Mouse (Mus musculus): ENCODE data around the gene Psmd9.

Psmd9 gene

DNA sequence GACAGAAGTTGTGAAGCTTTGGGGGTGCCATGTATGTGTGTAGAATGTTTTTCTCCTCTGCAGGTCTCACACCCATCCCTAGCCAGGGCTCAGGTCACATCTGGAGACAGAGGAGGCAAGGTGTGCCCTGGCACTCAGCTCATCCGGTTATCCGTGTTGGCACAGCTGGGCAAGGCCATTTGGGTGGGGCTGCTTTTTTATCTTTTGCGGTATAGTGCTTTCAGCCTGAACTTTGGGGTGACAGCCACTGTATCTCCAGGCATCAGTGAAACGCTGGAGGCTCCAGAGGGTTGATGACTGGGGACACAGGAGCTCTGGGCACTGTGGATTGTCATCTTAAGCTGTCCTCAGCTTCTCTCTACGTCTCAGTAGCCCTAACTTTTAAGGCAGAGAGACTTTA lies 24.2 kb downstream of the Psmd9 start:
- peak; percentile 50 for DNase-seq

- peak; percentile 67 for DNase-seq
These were observed 25.6 kb downstream of the Psmd9 start for GRCm38 (mm10) chr5:123194856-123195255.

DNA sequence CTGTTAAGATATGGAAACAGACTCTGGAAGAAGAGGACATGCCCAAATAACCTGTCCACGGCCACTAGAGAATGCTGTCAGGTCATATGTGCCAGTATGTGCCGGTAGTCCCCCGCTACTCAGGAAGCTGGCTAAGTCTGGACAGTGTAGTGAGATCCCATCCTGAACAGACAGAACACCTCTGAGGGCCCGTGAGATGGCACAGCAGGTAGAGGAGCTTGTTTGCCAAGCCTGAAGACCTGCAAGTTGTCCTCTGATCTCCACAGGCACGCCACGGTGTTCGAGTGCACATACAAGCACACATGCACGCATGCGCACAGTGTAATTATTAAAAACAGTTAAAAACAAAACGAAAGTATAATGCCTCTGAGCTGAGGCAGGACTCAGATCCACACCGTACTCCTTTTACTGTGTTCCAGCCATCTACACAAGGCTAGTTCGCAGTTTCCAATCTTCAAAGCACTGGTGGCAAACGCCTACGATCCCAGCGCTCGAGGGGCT lies 26.3 kb downstream of the Psmd9 start:
- peak; percentile 63 for DNase-seq

DNA sequence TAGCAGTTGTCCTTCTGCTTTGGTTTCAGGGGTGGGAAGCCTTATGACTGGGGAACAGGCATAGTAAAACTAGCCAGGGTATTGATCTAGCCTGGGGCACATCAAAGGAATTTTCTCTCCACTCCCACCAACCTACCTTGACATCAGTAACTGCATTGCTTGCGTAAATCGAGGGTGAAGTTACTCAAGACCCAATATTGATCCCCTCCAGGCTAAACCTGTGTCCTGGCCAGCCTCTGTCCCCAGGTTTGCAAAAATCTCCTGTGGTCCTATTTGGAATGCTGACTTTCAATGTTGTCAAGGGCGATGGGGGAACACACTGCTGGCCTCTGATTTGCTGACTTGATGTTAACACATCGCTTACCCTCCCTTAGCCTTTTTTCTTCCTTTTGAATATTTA lies 27.5 kb downstream of the Psmd9 start:
- DNase-seq: peak; percentile 76

DNA sequence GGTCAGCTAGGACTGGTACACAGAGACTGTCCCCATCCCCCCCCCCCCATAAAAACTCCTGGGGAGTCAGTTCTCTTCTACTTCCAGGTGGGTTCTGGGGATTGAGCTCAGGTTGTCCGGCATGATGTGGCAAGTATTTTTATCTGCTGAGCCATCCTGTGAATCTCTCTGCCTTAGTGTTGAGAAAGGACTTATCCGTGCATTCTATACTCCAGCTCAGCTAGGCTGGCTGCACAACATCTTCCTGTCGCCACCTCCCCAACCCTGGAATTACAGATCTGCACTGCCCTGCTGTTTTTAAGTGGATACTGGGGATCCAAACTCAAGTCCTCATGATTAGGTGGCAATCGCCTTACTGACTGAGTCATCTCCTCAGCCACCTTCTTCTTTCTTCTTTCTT lies 29.3 kb downstream of the Psmd9 start:
- peak; percentile 8 for DNase-seq

DNA sequence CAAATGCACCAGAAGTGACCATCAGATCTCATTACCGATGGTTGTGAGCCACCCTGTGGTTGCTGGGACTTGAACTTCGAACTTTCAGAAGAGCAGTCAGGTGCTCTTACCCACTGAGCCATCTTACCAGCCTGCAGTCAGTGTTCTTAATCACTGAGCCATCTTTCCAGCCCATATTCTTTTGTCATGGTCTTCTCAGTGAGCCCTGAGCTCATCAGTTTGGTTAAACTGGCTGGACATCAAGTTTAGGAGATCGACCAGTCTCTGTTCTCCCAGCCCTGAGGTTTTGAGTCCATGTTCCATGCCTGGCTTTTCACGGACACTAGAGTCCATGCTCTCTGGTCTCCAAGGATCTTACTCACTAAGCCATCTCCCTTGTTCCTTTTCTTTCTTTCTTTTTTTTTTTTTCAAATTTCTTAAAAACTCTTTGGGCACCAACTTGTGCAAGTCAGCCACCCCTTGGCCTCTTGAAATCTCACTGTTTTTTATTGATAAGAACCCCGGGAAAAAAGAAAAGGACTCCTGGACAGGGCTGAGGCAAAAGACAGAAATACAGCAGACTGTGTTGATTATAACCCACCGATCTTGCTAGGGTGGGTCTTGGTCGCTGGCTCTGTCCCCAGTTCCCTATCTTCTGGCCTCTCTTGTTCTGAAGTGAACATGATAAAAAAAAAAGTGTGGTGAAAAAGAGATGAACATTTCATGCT lies 31.8 kb downstream of the Psmd9 start:
- DNase-seq: peak; percentile 13

GRCm38 (mm10) chr5:123201523-123201892 lies 32.3 kb downstream of the Psmd9 start:
- DNase-seq: peak; percentile 80

GRCm38 (mm10) chr5:123201987-123202386 lies 32.8 kb downstream of the Psmd9 start:
- no peak for DNase-seq

GRCm38 (mm10) chr5:123202771-123203170 lies 33.6 kb downstream of the Psmd9 start:
- DNase-seq: peak; percentile 31

DNA sequence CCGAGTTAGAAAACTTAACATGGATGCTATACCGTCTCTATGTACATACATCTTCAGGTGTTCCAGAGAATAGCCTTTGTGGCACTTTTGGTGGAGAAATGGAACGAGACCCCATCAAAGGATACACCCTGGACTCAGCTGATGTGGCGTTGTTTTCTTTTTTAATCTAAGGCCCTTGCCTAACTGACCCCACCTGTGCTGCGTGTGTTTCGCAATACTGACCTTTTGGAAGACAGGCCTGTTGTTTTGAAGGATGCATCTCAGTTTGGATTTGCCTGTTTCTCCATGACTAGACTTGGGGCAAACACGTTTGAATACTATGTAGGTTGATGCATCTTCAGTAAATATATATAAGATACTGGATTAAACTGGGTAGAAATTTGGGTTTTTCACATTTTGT lies 34.4 kb downstream of the Psmd9 start:
- DNase-seq: peak; percentile 68

GRCm38 (mm10) chr5:123222346-123223050 lies 53.3 kb downstream of the Psmd9 start:
- DNase-seq: peak; percentile 52

DNA sequence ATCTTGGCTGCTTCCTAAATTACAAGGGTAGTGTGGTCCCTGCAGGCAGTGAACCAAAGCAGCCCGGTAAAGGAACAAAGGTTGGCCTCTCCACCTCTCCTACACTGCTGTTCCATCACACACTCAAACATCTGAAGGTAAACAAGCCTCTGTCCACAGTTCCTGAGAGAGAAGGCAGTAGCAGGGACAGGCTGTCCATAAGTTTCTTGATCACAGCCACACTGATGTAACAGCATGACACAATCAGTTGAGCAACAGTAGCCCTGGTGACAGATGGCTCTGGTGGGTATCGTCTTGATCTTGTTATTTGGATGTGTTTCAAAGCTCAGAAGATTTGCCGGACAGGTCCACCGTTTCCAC lies 53.8 kb downstream of the Psmd9 start:
- DNase-seq: peak; percentile 67

- DNase-seq: peak; percentile 27
These were observed 54.6 kb downstream of the Psmd9 start for GRCm38 (mm10) chr5:123223861-123224260.

DNA sequence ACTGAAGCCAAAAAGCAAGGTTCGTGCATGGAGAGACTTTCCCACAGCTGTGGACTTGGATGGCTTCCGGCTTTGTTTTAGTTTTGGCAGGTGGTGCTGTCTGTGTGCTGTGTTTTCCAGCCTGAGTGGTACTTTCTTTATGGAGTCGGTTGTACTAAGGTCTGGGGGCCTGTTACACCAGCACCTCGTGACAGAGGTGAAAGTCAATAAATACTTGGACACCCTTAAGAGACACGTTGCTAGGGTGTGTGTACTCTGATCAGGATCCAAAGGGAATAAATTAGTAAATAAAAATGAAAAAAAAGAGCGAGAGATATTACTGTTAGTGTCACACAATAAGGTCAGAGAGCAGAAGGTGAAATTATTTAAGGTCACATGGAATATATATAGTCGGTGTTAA lies 57.6 kb downstream of the Psmd9 start:
- DNase-seq: peak; percentile 62

- peak; percentile 99 for DNase-seq
These were observed 58.7 kb downstream of the Psmd9 start for GRCm38 (mm10) chr5:123227762-123228523.

DNA sequence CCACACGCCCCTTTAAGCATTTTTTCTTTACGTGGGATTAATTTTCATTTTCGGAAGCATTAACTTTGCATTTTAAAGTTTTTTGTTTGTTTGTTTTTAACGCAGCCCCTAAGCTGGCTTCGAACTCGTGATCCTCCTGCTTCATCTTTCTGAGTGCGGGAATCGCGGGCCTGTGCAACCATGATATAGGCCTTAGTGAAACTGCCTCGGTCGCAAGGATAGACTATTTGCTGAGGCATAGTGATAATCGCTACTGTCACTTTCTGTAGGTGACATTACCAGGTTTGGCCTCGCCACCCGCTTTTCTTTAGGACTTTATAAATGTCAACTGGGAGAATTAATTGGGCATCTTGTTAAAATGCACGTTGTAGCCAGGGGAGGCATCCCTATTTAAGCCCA lies 59.3 kb downstream of the Psmd9 start:
- DNase-seq: no peak

DNA sequence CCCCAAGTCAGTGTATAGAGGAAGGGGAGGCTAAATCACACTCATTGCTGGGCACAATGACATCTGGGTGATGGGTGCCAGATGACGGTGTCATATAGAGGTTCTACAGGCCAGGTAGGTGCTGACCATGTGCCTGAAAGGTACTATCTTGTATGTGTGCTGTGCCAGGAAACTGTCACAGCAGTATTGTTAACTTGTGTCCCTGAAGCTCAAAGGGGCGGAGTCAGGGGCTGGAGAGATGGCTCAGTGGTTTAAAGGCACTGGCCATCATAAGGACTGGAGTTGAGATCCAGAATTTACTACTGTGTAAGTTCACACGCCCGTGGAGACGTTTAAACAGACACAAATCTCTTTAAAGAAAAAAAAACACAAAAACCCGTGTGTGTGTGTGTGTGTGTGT lies 60.1 kb downstream of the Psmd9 start:
- peak; percentile 79 for DNase-seq

- no peak for DNase-seq
These were observed 63.0 kb downstream of the Psmd9 start for GRCm38 (mm10) chr5:123232180-123232579.

DNA sequence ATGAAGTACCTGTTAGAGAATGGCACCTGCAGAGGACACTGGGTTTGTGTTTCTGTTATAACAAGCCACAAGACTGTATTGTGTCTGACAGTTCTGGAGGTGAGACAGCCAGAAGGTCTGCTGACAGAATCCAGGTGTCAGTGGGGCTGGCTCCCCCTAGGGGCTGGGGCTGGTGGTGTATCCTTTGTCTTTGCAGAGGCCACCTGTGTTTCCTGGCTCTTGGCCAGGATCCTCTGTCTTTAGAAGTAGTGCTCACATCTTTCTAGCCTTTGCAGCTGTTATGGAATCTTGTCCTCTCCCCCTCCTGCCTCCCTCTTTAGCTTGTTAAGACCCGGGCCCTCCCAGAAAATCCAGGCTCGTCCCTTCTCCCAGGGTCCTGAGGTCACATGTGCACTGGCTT lies 66.5 kb downstream of the Psmd9 start:
- peak; percentile 77 for DNase-seq

GRCm38 (mm10) chr5:123236426-123236825 lies 67.2 kb downstream of the Psmd9 start:
- DNase-seq: peak; percentile 76

GRCm38 (mm10) chr5:123239501-123239900 lies 70.3 kb downstream of the Psmd9 start:
- peak; percentile 96 for DNase-seq

DNA sequence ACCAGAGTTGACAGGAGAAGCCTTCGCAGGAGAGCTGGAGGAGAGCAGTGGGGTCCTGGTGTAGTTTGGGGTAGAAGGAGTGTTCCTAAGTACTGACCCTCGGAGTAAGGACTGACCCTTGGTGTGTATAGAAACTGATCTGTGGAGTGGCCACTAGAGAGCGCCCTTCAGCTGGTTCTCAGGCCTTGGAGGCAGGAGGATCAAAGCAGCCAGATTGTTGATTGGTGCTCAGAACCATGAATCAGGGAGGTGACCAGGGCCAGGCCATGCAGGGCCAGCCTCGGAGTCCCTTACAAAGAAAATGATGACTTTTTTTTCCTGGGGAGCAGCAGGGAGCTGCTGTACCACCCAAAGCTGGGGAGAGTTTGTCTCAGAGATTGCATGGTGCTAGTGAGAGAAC lies 76.3 kb downstream of the Psmd9 start:
- no peak for DNase-seq

- no peak for DNase-seq
These were observed 82.2 kb downstream of the Psmd9 start for GRCm38 (mm10) chr5:123251390-123251789.

DNA sequence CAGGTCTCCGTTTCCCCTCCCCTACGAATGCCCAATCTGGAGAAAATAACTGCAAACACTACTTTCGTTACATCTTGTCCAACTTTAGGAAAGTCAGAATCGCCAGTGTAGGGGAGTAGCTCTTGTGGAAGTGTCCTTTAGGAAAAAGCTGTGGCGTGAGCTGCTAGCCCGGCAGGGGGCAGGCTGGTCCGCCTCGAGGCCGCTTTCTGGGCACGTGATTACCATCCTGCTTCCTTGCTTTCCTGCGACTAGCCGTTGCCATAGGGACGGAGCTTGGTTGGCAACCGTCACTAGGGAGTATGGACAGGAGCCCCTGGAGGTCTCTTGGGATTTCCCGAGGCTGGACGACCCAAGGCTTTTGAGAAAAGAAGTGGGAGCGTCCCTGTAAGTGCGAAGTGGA lies 82.6 kb downstream of the Psmd9 start, which contains the start of gene Wdr66:
TSS of gene Wdr66 (plus strand) at position 269 of the 400 bp plus-strand sequence.
- DNase-seq: peak; percentile 99

All from heart, adult 11 months (tissue).